Mouse (Mus musculus) liver, postnatal 0 days (tissue): ENCODE measurements at regions not wholly inside any gene's neighbourhood (a gene's known extent, or its start where the extent isn't known, plus 50 kb on each side); places are given as distances from the start of the nearest gene placed in this dataset.

ENCODE experiments used
- ATAC-seq: fragments of 200-750 bp; cut with Nextera tagmentation; 2 replicates; pipeline ENCODE4 v1.8.0; 2017; ENCODE audit warnings: mild to moderate bottlenecking, moderate library complexity
- DNase-seq: peaks from one replicate; pipeline ENCODE4 v3.0.0-alpha.2; 2016
- H3K27ac ChIP-seq: fragments of 300-500 bp; sonication (generic); 2 replicates; pipeline ENCODE4 v1.5.1; 2014; ENCODE audit warnings: antibody characterized with exemption, moderate library complexity, mild to moderate bottlenecking, low read depth
- H3K27me3 ChIP-seq: fragments of 300-500 bp; sonication (generic); 2 replicates; pipeline ENCODE4 v1.6.1; 2014; ENCODE audit warnings: low read length, control low read depth, mixed read lengths; ENCODE audit not compliant: insufficient read depth
- H3K36me3 ChIP-seq: fragments of 300-500 bp; sonication (generic); replicated peaks from 2 replicates; pipeline ENCODE4 v1.6.1; 2014; ENCODE audit warnings: mild to moderate bottlenecking, control low read depth, low read length, moderate library complexity, mixed read lengths; ENCODE audit not compliant: insufficient read depth
- H3K4me1 ChIP-seq: fragments of 300-500 bp; sonication (generic); 2 replicates; pipeline ENCODE4 v1.6.1; 2014; ENCODE audit warnings: antibody characterized with exemption, mild to moderate bottlenecking, control low read depth; ENCODE audit not compliant: insufficient read depth
- H3K4me2 ChIP-seq: fragments of 300-500 bp; sonication (generic); 2 replicates; pipeline ENCODE4 v1.6.1; 2014; ENCODE audit warnings: low read depth, mild to moderate bottlenecking, low read length, moderate library complexity, mixed read lengths
- H3K4me3 ChIP-seq: fragments of 300-500 bp; sonication (generic); 2 replicates; pipeline ENCODE4 v1.5.1; 2014; ENCODE audit warnings: low read depth, low read length
- H3K9ac ChIP-seq: fragments of 300-500 bp; sonication (generic); replicated peaks from 2 replicates; pipeline ENCODE4 v1.6.1; 2014; ENCODE audit warnings: mild to moderate bottlenecking, moderate library complexity
- H3K9me3 ChIP-seq: fragments of 300-500 bp; sonication (generic); 2 replicates; pipeline ENCODE4 v1.6.1; 2016; ENCODE audit warnings: mild to moderate bottlenecking, control low read depth, low read length, mixed read lengths
- CTCF ChIP-seq: sonication (generic); IDR thresholded peaks from 2 replicates; pipeline ENCODE4 v1.5.1; 2016; ENCODE audit warnings: antibody characterized with exemption, low read depth
- EP300 ChIP-seq: IDR thresholded peaks from 2 replicates; pipeline ENCODE4 v1.6.1; 2016; ENCODE audit warnings: antibody characterized with exemption, low read depth, mild to moderate bottlenecking
- WGBS: fragments of 180-500 bp; shearing (Covaris S2); extraction: QIAGEN DNeasy Blood & Tissue Kit; methylation state at CpG from one replicate; pipeline ENCODE4 v1.1.7; 2014; ENCODE audit not compliant: insufficient replicate concordance; 5-methylcytosine and 5-hydroxymethylcytosine counted together

- no peak for DNase-seq
- no peak overlapping the region for H3K4me2 ChIP-seq
- TF ChIP-seq EP300: no peak
- no peak for TF ChIP-seq CTCF
These were observed 483.4 kb downstream of the Car8 start for GRCm38 (mm10) chr4:7755473-7755872.

GRCm38 (mm10) chr4:7753931-7754330 lies 484.9 kb downstream of the Car8 start:
- no peaks in the 10 kb centered on the region for H3K27me3 ChIP-seq
- no peak overlapping the region for H3K9ac ChIP-seq
- TF ChIP-seq EP300 (no peak), CTCF (no peak)
- no peak overlapping the region for H3K4me2 ChIP-seq
- no peak overlapping the region for H3K4me3 ChIP-seq
- H3K9me3 ChIP-seq: no peaks in the 10 kb centered on the region
- ATAC-seq (no peak), DNase-seq (no peak)
- no peaks in the 10 kb centered on the region for H3K36me3 ChIP-seq
- H3K27ac ChIP-seq: no peak overlapping the region
- no peaks in the 10 kb centered on the region for H3K4me1 ChIP-seq
- WGBS: 49% methylated on average over 4 of the region's 4 CpGs

More at GRCm38 (mm10) chr4:7755473-7755872, 483.4 kb downstream of the Car8 start:
- Histone ChIP-seq H3K4me3 (no peak overlapping the region), H3K9ac (no peak overlapping the region), H3K27me3 (no peaks in the 10 kb centered on the region), H3K4me1 (no peaks in the 10 kb centered on the region), H3K27ac (no peak overlapping the region), H3K36me3 (no peaks in the 10 kb centered on the region), H3K9me3 (no peaks in the 10 kb centered on the region)
- no peak for ATAC-seq

GRCm38 (mm10) chr4:7751208-7751607 lies 487.6 kb downstream of the Car8 start:
- no peak for TF ChIP-seq EP300
- no peak for TF ChIP-seq CTCF
- H3K27me3 ChIP-seq: no peaks in the 10 kb centered on the region
- ATAC-seq: no peak
- H3K27ac ChIP-seq: no peak overlapping the region
- H3K36me3 ChIP-seq: no peaks in the 10 kb centered on the region
- no peak overlapping the region for H3K9ac ChIP-seq
- DNase-seq: no peak
- WGBS: 50% methylated on average over 1 of the region's 1 CpGs
- no peak overlapping the region for H3K4me2 ChIP-seq
- H3K9me3 ChIP-seq: no peaks in the 10 kb centered on the region
- H3K4me1 ChIP-seq: no peaks in the 10 kb centered on the region
- no peak overlapping the region for H3K4me3 ChIP-seq

- Histone ChIP-seq H3K9me3 (no peaks in the 10 kb centered on the region), H3K36me3 (no peaks in the 10 kb centered on the region)
- ATAC-seq: no peak
These were observed 515.9 kb downstream of the Car8 start for GRCm38 (mm10) chr4:7722893-7723292.

GRCm38 (mm10) chr4:7688516-7688915 lies 550.3 kb downstream of the Car8 start:
- Histone ChIP-seq H3K9me3 (no peaks in the 10 kb centered on the region), H3K4me1 (no peaks in the 10 kb centered on the region), H3K9ac (no peak overlapping the region), H3K4me3 (no peak overlapping the region), H3K36me3 (no peaks in the 10 kb centered on the region), H3K4me2 (no peak overlapping the region), H3K27ac (no peak overlapping the region), H3K27me3 (no peaks in the 10 kb centered on the region)
- 67% methylated on average over 4 of the region's 4 CpGs for WGBS
- no peak for ATAC-seq
- DNase-seq: no peak
- no peak for TF ChIP-seq EP300
- no peak for TF ChIP-seq CTCF

More at GRCm38 (mm10) chr4:7722893-7723292, 515.9 kb downstream of the Car8 start:
- no peak overlapping the region for H3K27ac ChIP-seq
- DNase-seq: no peak
- no peak overlapping the region for H3K4me3 ChIP-seq
- no peak overlapping the region for H3K4me2 ChIP-seq
- H3K27me3 ChIP-seq: no peaks in the 10 kb centered on the region
- no peaks in the 10 kb centered on the region for H3K4me1 ChIP-seq
- H3K9ac ChIP-seq: no peak overlapping the region
- TF ChIP-seq EP300 (no peak), CTCF (no peak)

GRCm38 (mm10) chr4:7687231-7687630 lies 551.6 kb downstream of the Car8 start:
- H3K9me3 ChIP-seq: no peaks in the 10 kb centered on the region
- DNase-seq (no peak), ATAC-seq (no peak)
- no peaks in the 10 kb centered on the region for H3K36me3 ChIP-seq
- WGBS: 54% methylated on average over 1 of the region's 1 CpGs
- TF ChIP-seq CTCF (no peak), EP300 (no peak)
- H3K4me2 ChIP-seq: no peak overlapping the region
- no peak overlapping the region for H3K4me3 ChIP-seq
- H3K9ac ChIP-seq: no peak overlapping the region
- no peaks in the 10 kb centered on the region for H3K27me3 ChIP-seq
- H3K4me1 ChIP-seq: no peaks in the 10 kb centered on the region
- H3K27ac ChIP-seq: no peak overlapping the region

- TF ChIP-seq EP300: no peak
- no peak for TF ChIP-seq CTCF
- 79% methylated on average over 4 of the region's 4 CpGs for WGBS
- no peaks in the 10 kb centered on the region for H3K27me3 ChIP-seq
- no peak overlapping the region for H3K4me2 ChIP-seq
- H3K36me3 ChIP-seq: no peaks in the 10 kb centered on the region
- H3K9me3 ChIP-seq: no peaks in the 10 kb centered on the region
- no peak overlapping the region for H3K27ac ChIP-seq
- no peak overlapping the region for H3K9ac ChIP-seq
- H3K4me3 ChIP-seq: no peak overlapping the region
- DNase-seq (no peak), ATAC-seq (no peak)
- no peaks in the 10 kb centered on the region for H3K4me1 ChIP-seq
These were observed 568.1 kb downstream of the Car8 start for GRCm38 (mm10) chr4:7670795-7671105.
